Mouse (Mus musculus) v-Abl transformed pro-B cells (cell line): ENCODE data around the gene E130114P18Rik.

Source experiments
- in situ Hi-C, 2 experiments: fragments of 400-800 bp; cut with MboI; formaldehyde crosslinking; loops; one replicate each; pipeline ENCODE4 v1.15.1; 2025; ENCODE audit not compliant: unreplicated experiment in 2 of 2

E130114P18Rik gene

GRCm38 (mm10) chr4:97757207-97757977 is 20.5 kb downstream of the E130114P18Rik start:
- in situ Hi-C loops, result loop anchor here (10.0 kb wide), 2 partner anchors 193 to 1167 kb away; partner anchors contain the start of gene Usp1 (in 1 of the 2)

GRCm38 (mm10) chr4:97754241-97754640 is 23.6 kb downstream of the E130114P18Rik start:
- in situ Hi-C loops, result loop anchor here (5.0 to 10.0 kb wide), 6 partner anchors 189 to 1171 kb away; partner anchors contain the start of gene Usp1 (in 1 of the 2)

- in situ Hi-C loops, result loop anchor here (5.0 to 10.0 kb wide), 6 partner anchors 189 to 1171 kb away; partner anchors contain the start of gene Usp1 (in 1 of the 2)
These were observed 24.4 kb downstream of the E130114P18Rik start for GRCm38 (mm10) chr4:97753521-97753920.

- in situ Hi-C loops, result loop anchor here (5.0 to 10.0 kb wide), 6 partner anchors 188 to 1172 kb away; partner anchors contain the start of gene Usp1 (in 1 of the 2)
These were observed 25.4 kb downstream of the E130114P18Rik start for GRCm38 (mm10) chr4:97752276-97753010.

- in situ Hi-C loops, result loop anchor here (5.0 to 10.0 kb wide), 6 partner anchors 187 to 1173 kb away; partner anchors contain the start of gene Usp1 (in 1 of the 2)
These were observed 26.2 kb downstream of the E130114P18Rik start for GRCm38 (mm10) chr4:97751483-97752251.

- in situ Hi-C loops, result loop anchor here (5.0 to 10.0 kb wide), 6 partner anchors 186 to 1174 kb away; partner anchors contain the start of gene Usp1 (in 1 of the 2)
These were observed 26.8 kb downstream of the E130114P18Rik start for GRCm38 (mm10) chr4:97751030-97751482.

- in situ Hi-C loops, result loop anchor here (5.0 to 10.0 kb wide), 6 partner anchors 186 to 1174 kb away; partner anchors contain the start of gene Usp1 (in 1 of the 2)
These were observed 27.5 kb downstream of the E130114P18Rik start for GRCm38 (mm10) chr4:97750401-97750800.

- in situ Hi-C loops, result loop anchor here in 1 of 2 experiments (5.0 to 25.0 kb wide), 4 partner anchors 184 to 1441 kb away; partner anchors contain the start of gene Atg4c
These were observed 31.6 kb downstream of the E130114P18Rik start for GRCm38 (mm10) chr4:97746106-97746900.

- in situ Hi-C loops, result loop anchor here in 1 of 2 experiments (5.0 to 25.0 kb wide), 4 partner anchors 183 to 1442 kb away; partner anchors contain the start of gene Atg4c
These were observed 32.4 kb downstream of the E130114P18Rik start for GRCm38 (mm10) chr4:97745296-97746105.

- in situ Hi-C loops, result loop anchor here in 1 of 2 experiments (25.0 kb wide), 2 partner anchors 1032 to 1443 kb away; partner anchors contain the start of gene Atg4c
These were observed 33.9 kb downstream of the E130114P18Rik start for GRCm38 (mm10) chr4:97743932-97744331.

GRCm38 (mm10) chr4:97733392-97733791 is 44.5 kb downstream of the E130114P18Rik start:
- in situ Hi-C loops, result loop anchor here in 1 of 2 experiments (25.0 kb wide), 2 partner anchors 1021 to 1454 kb away; partner anchors contain the start of gene Atg4c

- in situ Hi-C loops, result loop anchor here in 1 of 2 experiments (25.0 kb wide), 2 partner anchors 1018 to 1457 kb away; partner anchors contain the start of gene Atg4c
These were observed 47.5 kb downstream of the E130114P18Rik start for GRCm38 (mm10) chr4:97730416-97730815.

- in situ Hi-C loops, result loop anchor here in 1 of 2 experiments (25.0 kb wide), 2 partner anchors 1018 to 1457 kb away; partner anchors contain the start of gene Atg4c
These were observed 47.9 kb downstream of the E130114P18Rik start for GRCm38 (mm10) chr4:97729999-97730398.

GRCm38 (mm10) chr4:97728520-97728919 is 49.4 kb downstream of the E130114P18Rik start:
- in situ Hi-C loops, result loop anchor here in 1 of 2 experiments (25.0 kb wide), 2 partner anchors 1016 to 1459 kb away; partner anchors contain the start of gene Atg4c

- in situ Hi-C loops, result no loop called here
These were observed 54.5 kb downstream of the E130114P18Rik start for GRCm38 (mm10) chr4:97723374-97723773.

GRCm38 (mm10) chr4:97722666-97723065 is 55.2 kb downstream of the E130114P18Rik start:
- in situ Hi-C loops, result no loop called here

- in situ Hi-C loops, result no loop called here
These were observed 63.3 kb downstream of the E130114P18Rik start for GRCm38 (mm10) chr4:97714616-97715015.
